34 mouse cellular contexts compared by ENCODE assay signal in genomic region chr7:93026231-93026630, GRCm38 (mm10). TPM values are rescaled to one million over a fixed set of nuclear protein-coding genes. Genes with fewer than 3 reads are reported as not detected.
A peak's percentile ranks its signal among the peaks of the same experiment; 100 is the strongest.
DNase-seq lines count a peak whose midpoint lies in the region; ATAC-seq and TF ChIP-seq lines count a peak whose summit lies in the region.
"Had no signal": no experiment of that assay in that cellular context is flagged by ENCODE, and none has a peak within 500 bp of the region (broad histone marks: within the 10 kb centered on the region; RNA-seq: fewer than 3 reads in every experiment).

No protein-coding gene starts in this region.

- H3K27ac ChIP-seq in forebrain, embryonic 12.5 days: no peak overlapping the region
- no peak overlapping the region for H3K27ac ChIP-seq in forebrain, postnatal 0 days (ENCODE audit: low read depth, low read length)
- H3K27ac ChIP-seq in midbrain, embryonic 12.5 days (replicated peaks): no peak overlapping the region; the same call in 1 of the 2 replicates
- no peak overlapping the region for H3K27ac ChIP-seq in midbrain, postnatal 0 days (ENCODE audit: low read depth, low read length)
- H3K27ac ChIP-seq in neural tube, embryonic 14.5 days (ENCODE audit: low read depth, low read length): no peak overlapping the region
- H3K27ac ChIP-seq: embryonic facial prominence, embryonic 13.5 days; forebrain, embryonic 13.5 days; heart, embryonic 13.5 days; intestine, embryonic 15.5 days; layer of hippocampus, adult 2 months; left cerebral cortex, adult 2 months; limb, embryonic 15.5 days; liver, embryonic 13.5 days; macrophage; stomach, postnatal 0 days had no signal

- no peak overlapping the region for H3K4me2 ChIP-seq in forebrain, embryonic 12.5 days
- no peak overlapping the region for H3K4me2 ChIP-seq in forebrain, postnatal 0 days (ENCODE audit: low read depth)
- H3K4me2 ChIP-seq in midbrain, embryonic 12.5 days (replicated peaks): no peak overlapping the region
- H3K4me2 ChIP-seq in midbrain, postnatal 0 days (ENCODE audit: low read depth, low read length, poor library complexity, severe bottlenecking): no peak overlapping the region
- no peak overlapping the region for H3K4me2 ChIP-seq in neural tube, embryonic 14.5 days (ENCODE audit: low read depth, low read length)
- H3K4me2 ChIP-seq: embryonic facial prominence, embryonic 13.5 days; forebrain, embryonic 13.5 days; heart, embryonic 13.5 days; intestine, embryonic 15.5 days; limb, embryonic 15.5 days; liver, embryonic 13.5 days had no signal

- peaks cover 16% of the 10 kb centered on the region for H3K4me1 ChIP-seq in forebrain, embryonic 12.5 days
- H3K4me1 ChIP-seq in forebrain, postnatal 0 days (ENCODE audit: insufficient read depth): no peaks in the 10 kb centered on the region
- H3K4me1 ChIP-seq in midbrain, embryonic 12.5 days: peaks cover 12% of the 10 kb centered on the region
- H3K4me1 ChIP-seq in midbrain, postnatal 0 days (ENCODE audit: insufficient read depth, low read length): no peaks in the 10 kb centered on the region
- H3K4me1 ChIP-seq in neural tube, embryonic 14.5 days (ENCODE audit: control insufficient read depth, insufficient read depth, low read length): no peaks in the 10 kb centered on the region
- H3K4me1 ChIP-seq: embryonic facial prominence, embryonic 13.5 days; heart, embryonic 13.5 days; intestine, embryonic 15.5 days; limb, embryonic 15.5 days; liver, embryonic 13.5 days had no signal

- ATAC-seq in forebrain, embryonic 12.5 days (ENCODE audit: low FRiP score): peak; percentile 51; the same call in 1 of the 2 replicates
- no peak for ATAC-seq in forebrain, postnatal 0 days
- peak; percentile 27; the same call in 1 of the 2 replicates for ATAC-seq in midbrain, embryonic 12.5 days (ENCODE audit: low FRiP score, low read depth)
- ATAC-seq in midbrain, postnatal 0 days (ENCODE audit: low FRiP score): no peak
- peak; percentile 41; the same call in 1 of the 2 replicates for ATAC-seq in neural tube, embryonic 14.5 days (ENCODE audit: low read depth)
- ATAC-seq: CD4-positive, CD25-positive, alpha-beta regulatory T cell, adult 4 months; forebrain, embryonic 13.5 days; hindbrain, embryonic 16.5 days; intestine, embryonic 15.5 days; lung, postnatal 0 days had no signal

- 24% methylated on average over 4 of the region's 4 CpGs for WGBS in forebrain, embryonic 12.5 days
- 32% methylated on average over 4 of the region's 4 CpGs for WGBS in forebrain, postnatal 0 days
- WGBS in midbrain, embryonic 12.5 days: 36% methylated on average over 4 of the region's 4 CpGs
- WGBS in midbrain, postnatal 0 days: 37% methylated on average over 4 of the region's 4 CpGs
- WGBS in neural tube, embryonic 14.5 days: 11% methylated on average over 4 of the region's 4 CpGs

- H3K27me3 ChIP-seq in forebrain, embryonic 12.5 days: peaks cover 10% of the 10 kb centered on the region
- H3K27me3 ChIP-seq in forebrain, postnatal 0 days (ENCODE audit: insufficient read depth, low read length): no peaks in the 10 kb centered on the region
- peaks cover 11% of the 10 kb centered on the region for H3K27me3 ChIP-seq in midbrain, embryonic 12.5 days
- H3K27me3 ChIP-seq in midbrain, postnatal 0 days (ENCODE audit: insufficient read depth, low read length): 0 out of 2 replicates have a peak, but pooled peaks cover 4% of the 10 kb centered on the region
- H3K27me3 ChIP-seq in neural tube, embryonic 14.5 days (ENCODE audit: control insufficient read depth, insufficient read depth, low read length): no peaks in the 10 kb centered on the region
- H3K27me3 ChIP-seq: embryonic facial prominence, embryonic 13.5 days; forebrain, embryonic 13.5 days; heart, embryonic 13.5 days; intestine, embryonic 15.5 days; limb, embryonic 15.5 days; liver, embryonic 13.5 days had no signal

- no peak overlapping the region for H3K4me3 ChIP-seq in forebrain, embryonic 12.5 days (replicated peaks)
- H3K4me3 ChIP-seq in forebrain, postnatal 0 days (ENCODE audit: low read depth, low read length): no peak overlapping the region
- H3K4me3 ChIP-seq in midbrain, embryonic 12.5 days: no peak overlapping the region
- no peak overlapping the region for H3K4me3 ChIP-seq in midbrain, postnatal 0 days (ENCODE audit: low read depth, low read length)
- no peak overlapping the region for H3K4me3 ChIP-seq in neural tube, embryonic 14.5 days (ENCODE audit: low read depth, low read length)
- H3K4me3 ChIP-seq: embryonic facial prominence, embryonic 13.5 days; forebrain, embryonic 13.5 days; heart, embryonic 13.5 days; intestine, embryonic 15.5 days; layer of hippocampus, adult 2 months; left cerebral cortex, adult 2 months; limb, embryonic 15.5 days; liver, embryonic 13.5 days had no signal

- DNase-seq in forebrain, postnatal 0 days: no peak
- no peak for DNase-seq in midbrain, postnatal 0 days (ENCODE audit: low spot score)
- DNase-seq in embryo, embryonic 11 days: peak; percentile 18
- no peak for DNase-seq in c-Kit-positive CD71-positive TER-119-positive erythroid progenitor cells, embryonic 14.5 days (ENCODE audit: low spot score)
- no peak for DNase-seq in urinary bladder, adult 18-20 months (ENCODE audit: low spot score in 2 of 2)
- DNase-seq: adrenal gland, adult 2 months; adrenal gland, postnatal 36 days; cerebellum, adult 2 months; cerebellum, postnatal 14 days; heart, postnatal 10 days; kidney, adult 2 months; kidney, postnatal 36 days; liver, embryonic 13.5 days; lung, adult 18-20 months; right cerebral cortex, postnatal 4 days; thymus, adult 2 months; thymus, postnatal 36 days had no signal

- H3K9ac ChIP-seq in forebrain, embryonic 12.5 days: no peak overlapping the region
- H3K9ac ChIP-seq in forebrain, postnatal 0 days: no peak overlapping the region
- H3K9ac ChIP-seq in midbrain, embryonic 12.5 days (replicated peaks): no peak overlapping the region
- H3K9ac ChIP-seq in midbrain, postnatal 0 days (replicated peaks; ENCODE audit: low read length, poor library complexity, severe bottlenecking): no peak overlapping the region
- no peak overlapping the region for H3K9ac ChIP-seq in neural tube, embryonic 14.5 days (replicated peaks; ENCODE audit: low read depth, low read length)
- H3K9ac ChIP-seq: embryonic facial prominence, embryonic 13.5 days; forebrain, embryonic 13.5 days; heart, embryonic 13.5 days; intestine, embryonic 15.5 days; limb, embryonic 15.5 days; liver, embryonic 13.5 days had no signal

- H3K9me3 ChIP-seq in forebrain, embryonic 12.5 days: no peaks in the 10 kb centered on the region
- no peaks in the 10 kb centered on the region for H3K9me3 ChIP-seq in forebrain, postnatal 0 days (ENCODE audit: low read length)
- H3K9me3 ChIP-seq in midbrain, embryonic 12.5 days: no peaks in the 10 kb centered on the region
- H3K9me3 ChIP-seq in midbrain, postnatal 0 days (ENCODE audit: low read length): no peaks in the 10 kb centered on the region
- H3K9me3 ChIP-seq in neural tube, embryonic 14.5 days (ENCODE audit: control insufficient read depth, low read length): no peaks in the 10 kb centered on the region
- H3K9me3 ChIP-seq: embryonic facial prominence, embryonic 13.5 days; forebrain, embryonic 13.5 days; heart, embryonic 13.5 days; intestine, embryonic 15.5 days; limb, embryonic 15.5 days; liver, embryonic 13.5 days had no signal

- H3K36me3 ChIP-seq in forebrain, embryonic 12.5 days (replicated peaks): no peaks in the 10 kb centered on the region
- no peaks in the 10 kb centered on the region for H3K36me3 ChIP-seq in forebrain, postnatal 0 days (ENCODE audit: insufficient read depth)
- H3K36me3 ChIP-seq in midbrain, embryonic 12.5 days: no peaks in the 10 kb centered on the region
- H3K36me3 ChIP-seq in midbrain, postnatal 0 days (ENCODE audit: insufficient read depth, low read length): no peaks in the 10 kb centered on the region
- no peaks in the 10 kb centered on the region for H3K36me3 ChIP-seq in neural tube, embryonic 14.5 days (ENCODE audit: control insufficient read depth, insufficient read depth, low read length)
- H3K36me3 ChIP-seq: embryonic facial prominence, embryonic 13.5 days; heart, embryonic 13.5 days; intestine, embryonic 15.5 days; limb, embryonic 15.5 days; liver, embryonic 13.5 days had no signal

- TF ChIP-seq CTCF in forebrain, postnatal 0 days (IDR thresholded peaks at IDR 0.05; ENCODE audit: low read depth): no peak
- TF ChIP-seq CTCF in midbrain, postnatal 0 days (IDR thresholded peaks at IDR 0.05): no peak

RNA-seq across cellular contexts. Expression of gene Fam181b, which starts 53.4 kb away (rescaled TPM):
- polyA plus RNA-seq in forebrain, embryonic 12.5 days (2016; fragmentation: Nextera tagmentation; extraction: Ambion mirVana): 39.7 and 40.2 TPM in 2 replicates
- 40.0 and 42.6 TPM in 2 replicates for total RNA-seq in forebrain, postnatal 0 days (2014; rRNA removed)
- 37.2 and 37.5 TPM in 2 replicates for polyA plus RNA-seq in forebrain, postnatal 0 days (2015; fragmentation: Nextera tagmentation; extraction: Ambion mirVana)
- polyA plus RNA-seq in midbrain, embryonic 12.5 days (2016; fragmentation: Nextera tagmentation; extraction: Ambion mirVana): 62.0 and 66.8 TPM in 2 replicates
- total RNA-seq in midbrain, postnatal 0 days (2014; rRNA removed): 59.1 and 61.4 TPM in 2 replicates
- 33.5 and 34.2 TPM in 2 replicates for polyA plus RNA-seq in midbrain, postnatal 0 days (2015; fragmentation: Nextera tagmentation; extraction: Ambion mirVana)
- polyA plus RNA-seq in neural tube, embryonic 14.5 days (2014; fragmentation: Nextera tagmentation; extraction: Ambion mirVana): 61.6 and 61.7 TPM in 2 replicates
- total RNA-seq: megakaryocyte-erythroid progenitor cell, adult 5-6 weeks; neutrophil, adult 5-6 weeks had no signal
- polyA plus RNA-seq: CD4-positive, CD25-positive, alpha-beta regulatory T cell, adult 4 months; macrophage had no signal

Comparison
In these comparisons a context has a peak if more than half of its experiments do, and no peak if none do; other contexts are left out.
1. ATAC-seq: peak in forebrain, embryonic 12.5 days (single experiment), midbrain, embryonic 12.5 days (single experiment) and neural tube, embryonic 14.5 days (single experiment); none in forebrain, postnatal 0 days (single experiment) and midbrain, postnatal 0 days (single experiment).